Mouse (Mus musculus): ENCODE results near the gene Cyp4f17. TPM values are rescaled to one million over a fixed set of nuclear protein-coding genes. Genes with fewer than 3 reads are reported as not detected.
A peak's percentile ranks its signal among the peaks of the same experiment; 100 is the strongest.
"Not testable (repeated sequence)": the region's sequence is repeated elsewhere in the genome, so short reads cannot be mapped to it uniquely, and the experiment has no call there.

Cyp4f17 gene
- polyA plus RNA-seq, 1 experiment from 2014 or later = 13.8 TPM

DNA sequence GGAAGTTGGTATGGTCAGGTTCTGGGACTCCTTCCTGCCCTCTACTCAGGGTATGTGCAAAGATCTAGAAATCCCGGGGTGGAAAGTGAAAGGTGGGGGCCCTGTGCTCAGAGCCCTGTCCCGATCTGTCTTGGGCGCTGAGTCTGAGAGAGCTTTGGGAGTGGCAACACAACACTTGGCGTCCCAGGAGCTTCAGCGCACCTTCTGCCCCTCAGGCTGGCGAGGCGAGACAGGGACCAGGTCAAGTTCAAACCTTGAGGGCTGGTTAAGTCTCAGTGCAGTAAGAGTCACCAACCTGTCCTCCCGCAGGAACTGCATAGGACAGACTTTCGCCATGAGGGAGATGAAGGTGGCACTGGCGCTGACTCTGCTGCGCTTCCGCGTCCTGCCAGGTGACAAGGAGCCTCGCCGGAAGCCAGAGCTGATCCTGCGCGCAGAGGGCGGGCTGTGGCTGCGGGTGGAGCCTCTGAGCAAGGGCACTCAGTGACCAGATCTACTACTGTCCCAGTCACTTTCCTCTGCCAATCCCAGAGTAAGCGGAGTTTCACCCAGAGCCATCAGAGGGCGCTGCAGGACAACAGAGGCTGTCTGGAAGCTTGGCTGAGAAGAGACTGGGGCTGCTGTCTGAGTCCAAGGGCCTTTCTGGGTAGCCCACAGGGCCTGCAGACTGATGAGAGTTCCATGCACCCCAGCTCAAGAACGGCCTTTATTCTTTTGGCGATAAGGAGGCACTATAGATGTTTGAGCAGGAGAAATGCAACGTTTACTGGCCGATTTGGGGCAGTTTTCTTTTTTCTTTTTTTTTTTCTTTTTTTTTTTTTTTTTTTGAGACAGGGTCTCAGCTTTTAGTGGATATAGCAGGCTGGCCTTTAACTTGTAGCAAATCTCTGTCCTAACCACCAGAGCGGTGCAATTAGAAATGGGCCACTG is 22.8 kb downstream of the Cyp4f17 start:
- Histone ChIP-seq H3K4me3 (replicated peaks) (peak overlapping the region; percentile 26), H3K27ac (no peak overlapping the region), H3K9ac (replicated peaks) (peak overlapping the region; percentile 48; the same call in 1 of the 2 replicates), H3K27me3 (no peaks in the 10 kb centered on the region), H3K36me3 (peaks cover 11% of the 10 kb centered on the region; the same call in 1 of the 2 replicates), H3K4me2 (replicated peaks) (peak overlapping the region; percentile 49), H3K9me3 (no peaks in the 10 kb centered on the region), H3K4me1 (replicated peaks) (peaks cover 6% of the 10 kb centered on the region)
- peak; percentile 80 for ATAC-seq
- 13% methylated on average over 26 of the region's 26 CpGs for WGBS

DNA sequence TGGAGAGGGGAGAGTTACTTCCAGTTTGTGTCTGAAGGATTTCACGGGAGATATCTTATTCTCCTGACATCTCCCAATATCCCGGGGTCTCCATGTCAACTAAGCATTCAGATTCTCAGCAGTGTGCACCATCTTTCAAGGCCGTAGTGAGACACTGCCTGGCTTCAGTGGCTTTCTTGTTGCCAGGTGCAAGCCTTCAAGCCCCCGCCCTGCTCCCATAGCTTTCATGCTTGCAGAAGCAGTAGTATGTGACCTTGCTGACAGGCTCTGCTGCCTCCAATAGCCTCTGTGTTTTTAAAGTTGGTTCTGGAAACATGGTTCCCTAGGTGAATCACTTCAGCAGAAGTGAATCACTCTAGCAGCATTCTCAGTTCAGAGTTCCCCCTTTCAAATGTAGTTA is 26.5 kb downstream of the Cyp4f17 start:
- not testable (repeated sequence) for H3K27ac ChIP-seq; H3K36me3 ChIP-seq; H3K9ac ChIP-seq (replicated peaks); H3K9me3 ChIP-seq; ATAC-seq; H3K4me2 ChIP-seq (replicated peaks); H3K27me3 ChIP-seq; H3K4me3 ChIP-seq (replicated peaks)
- H3K4me1 ChIP-seq (replicated peaks) = peaks cover 14% of the 10 kb centered on the region
- WGBS = 50% methylated on average over 4 of the region's 4 CpGs

DNA sequence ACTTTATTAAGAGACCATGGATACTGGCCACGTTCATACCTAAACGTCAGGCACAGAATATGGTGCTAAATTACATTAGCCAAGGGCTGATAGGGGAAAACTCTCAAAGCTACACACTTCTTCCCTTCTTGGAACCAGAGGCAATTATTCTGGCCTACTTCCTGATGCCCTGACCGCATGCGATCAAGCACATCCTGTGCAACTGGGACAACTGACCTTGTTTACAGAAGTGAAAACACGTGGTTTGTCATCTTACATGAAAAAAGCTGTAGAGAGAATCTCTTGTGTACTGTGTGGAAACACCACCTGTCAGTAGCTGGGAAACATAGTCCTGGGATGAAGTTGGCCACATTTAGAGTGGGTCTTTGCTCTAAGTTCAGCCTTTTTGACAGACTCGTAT is 28.2 kb downstream of the Cyp4f17 start:
- no peak for ATAC-seq
- H3K27me3 ChIP-seq = no peaks in the 10 kb centered on the region
- H3K9me3 ChIP-seq = no peaks in the 10 kb centered on the region
- H3K4me1 ChIP-seq (replicated peaks) = peaks cover 8% of the 10 kb centered on the region
- no peak overlapping the region for H3K4me2 ChIP-seq (replicated peaks)
- no peaks in the 10 kb centered on the region for H3K36me3 ChIP-seq
- no peak overlapping the region for H3K4me3 ChIP-seq (replicated peaks)
- H3K27ac ChIP-seq = no peak overlapping the region
- WGBS = 87% methylated on average over 6 of the region's 6 CpGs
- no peak overlapping the region for H3K9ac ChIP-seq (replicated peaks)

DNA sequence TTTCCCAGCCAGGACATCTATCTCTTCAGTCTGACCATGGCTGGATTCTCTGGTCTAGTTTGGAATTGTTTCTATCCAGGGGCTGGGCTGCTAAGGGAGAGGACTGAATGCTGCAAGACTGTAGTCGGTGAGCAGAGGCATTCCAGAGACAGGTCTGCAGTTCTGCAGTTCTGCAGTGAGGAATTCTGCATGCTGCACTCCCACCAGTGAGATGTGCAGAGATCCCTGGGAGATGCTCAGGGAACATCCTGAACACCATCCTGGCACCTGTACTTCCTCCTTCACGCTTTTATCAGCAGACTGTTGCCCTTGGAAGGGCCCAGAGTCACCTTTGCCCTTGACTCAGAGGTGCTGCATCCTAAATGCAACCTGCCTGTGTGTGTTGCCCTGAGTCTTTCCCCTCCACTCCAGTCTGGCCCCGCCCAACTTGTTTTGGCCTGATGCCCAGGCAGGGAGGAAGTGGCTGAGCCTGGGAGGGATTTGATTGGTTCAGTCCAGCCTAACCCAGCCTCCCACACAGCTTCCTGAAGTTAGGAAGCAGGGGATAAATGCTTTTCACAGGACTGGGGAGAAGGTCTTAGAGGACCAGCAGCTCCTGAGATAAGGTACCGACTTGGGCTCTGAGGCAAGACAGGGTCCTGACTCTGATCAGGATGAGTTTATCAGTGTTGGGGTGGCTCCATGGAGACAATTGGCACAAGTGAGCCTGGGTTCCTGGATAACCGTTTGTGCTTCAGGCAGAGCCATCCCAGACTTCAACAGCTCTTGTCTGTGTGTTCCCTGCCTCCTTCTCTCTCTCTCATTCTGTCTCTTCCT is 30.4 kb downstream of the Cyp4f17 start, which contains the start of gene Cyp4f16:
Gene Cyp4f16 (plus strand): TSS at position 508 of the 816 bp plus-strand sequence.
- H3K4me1 ChIP-seq (replicated peaks); H3K36me3 ChIP-seq; H3K27me3 ChIP-seq; H3K27ac ChIP-seq; H3K9me3 ChIP-seq: not testable (repeated sequence)
- H3K4me3 ChIP-seq (replicated peaks) = peak within 1 kb of the TSS; percentile 46
- ATAC-seq = peak; percentile 97
- peak within 1 kb of the TSS; percentile 58 for H3K4me2 ChIP-seq (replicated peaks)
- peak within 1 kb of the TSS; percentile 59 for H3K9ac ChIP-seq (replicated peaks)
- WGBS = 8% methylated on average over 5 of the region's 5 CpGs

DNA sequence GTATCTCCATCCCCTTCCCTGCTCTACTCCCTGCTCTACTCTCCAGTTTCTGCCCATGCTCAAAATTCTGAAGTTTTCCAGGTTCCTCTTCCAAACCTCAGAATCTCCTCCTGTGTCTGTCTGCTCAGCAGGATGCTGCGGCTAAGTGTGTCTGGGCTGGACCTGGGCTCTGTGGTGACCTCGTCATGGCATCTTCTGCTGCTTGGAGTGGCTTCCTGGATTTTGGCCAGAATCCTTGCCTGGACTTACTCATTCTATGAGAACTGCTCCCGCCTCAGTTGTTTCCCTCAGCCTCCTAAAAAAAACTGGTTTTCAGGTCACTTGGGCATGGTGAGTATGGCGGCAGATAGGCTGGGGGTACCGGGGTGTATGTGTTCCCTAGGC is 31.0 kb downstream of the Cyp4f17 start:
- Histone ChIP-seq H3K4me3 (replicated peaks) (peak overlapping the region; percentile 46), H3K36me3 (no peaks in the 10 kb centered on the region), H3K27ac (no peak overlapping the region), H3K9me3 (no peaks in the 10 kb centered on the region), H3K4me1 (replicated peaks) (peaks cover 8% of the 10 kb centered on the region), H3K9ac (replicated peaks) (peak overlapping the region; percentile 59), H3K4me2 (replicated peaks) (peak overlapping the region; percentile 58), H3K27me3 (no peaks in the 10 kb centered on the region)
- WGBS = 74% methylated on average over 5 of the region's 5 CpGs
- ATAC-seq = no peak

DNA sequence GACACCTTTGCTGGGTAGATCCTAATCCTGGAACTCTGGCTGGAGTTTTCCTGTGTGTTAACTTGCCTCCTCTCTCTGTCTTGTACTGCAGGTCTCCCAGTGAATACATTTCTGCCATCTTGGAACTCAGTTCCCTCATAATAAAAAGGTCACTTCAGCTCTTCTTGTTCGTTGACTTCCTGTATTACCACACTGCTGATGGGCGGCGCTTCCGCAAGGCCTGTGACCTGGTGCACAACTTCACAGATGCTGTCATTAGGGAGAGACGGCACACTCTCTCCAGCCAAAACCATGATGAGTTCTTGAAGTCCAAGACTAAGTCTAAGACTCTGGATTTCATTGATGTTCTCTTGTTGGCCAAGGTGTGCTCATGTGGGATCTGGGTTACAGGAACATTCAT is 38.9 kb downstream of the Cyp4f17 start:
- not testable (repeated sequence) for H3K4me2 ChIP-seq (replicated peaks); H3K27me3 ChIP-seq; H3K9me3 ChIP-seq; ATAC-seq; H3K4me3 ChIP-seq (replicated peaks); H3K4me1 ChIP-seq (replicated peaks); H3K9ac ChIP-seq (replicated peaks); H3K27ac ChIP-seq
- 91% methylated on average over 5 of the region's 5 CpGs for WGBS
- H3K36me3 ChIP-seq = peaks cover 24% of the 10 kb centered on the region

DNA sequence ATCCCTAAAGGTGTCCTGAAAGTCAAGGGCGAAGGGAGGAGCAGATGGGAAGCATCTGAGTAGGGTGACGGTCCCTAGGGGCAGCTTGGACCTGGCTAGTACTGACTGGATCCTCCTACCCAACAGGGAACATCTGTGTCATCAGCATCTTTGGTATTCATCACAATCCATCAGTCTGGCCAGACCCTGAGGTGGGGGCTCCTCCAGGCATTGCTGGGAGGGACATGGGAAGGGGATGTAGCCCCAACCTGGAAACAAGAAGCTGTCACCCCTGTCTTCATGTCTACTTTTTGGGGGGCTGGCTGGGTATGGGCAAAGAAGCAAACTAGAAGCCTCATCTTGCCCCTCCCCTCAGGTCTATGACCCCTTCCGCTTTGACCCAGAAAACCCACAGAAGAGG is 44.5 kb downstream of the Cyp4f17 start:
- H3K9me3 ChIP-seq; H3K4me1 ChIP-seq (replicated peaks); H3K27ac ChIP-seq; H3K36me3 ChIP-seq; H3K27me3 ChIP-seq: not testable (repeated sequence)
- Histone ChIP-seq H3K4me2 (replicated peaks) (peak overlapping the region; percentile 63), H3K4me3 (replicated peaks) (peak overlapping the region; percentile 43), H3K9ac (replicated peaks) (peak overlapping the region; percentile 68)
- peak; percentile 59; the same call in 1 of the 2 replicates for ATAC-seq
- WGBS = 89% methylated on average over 3 of the region's 3 CpGs

DNA sequence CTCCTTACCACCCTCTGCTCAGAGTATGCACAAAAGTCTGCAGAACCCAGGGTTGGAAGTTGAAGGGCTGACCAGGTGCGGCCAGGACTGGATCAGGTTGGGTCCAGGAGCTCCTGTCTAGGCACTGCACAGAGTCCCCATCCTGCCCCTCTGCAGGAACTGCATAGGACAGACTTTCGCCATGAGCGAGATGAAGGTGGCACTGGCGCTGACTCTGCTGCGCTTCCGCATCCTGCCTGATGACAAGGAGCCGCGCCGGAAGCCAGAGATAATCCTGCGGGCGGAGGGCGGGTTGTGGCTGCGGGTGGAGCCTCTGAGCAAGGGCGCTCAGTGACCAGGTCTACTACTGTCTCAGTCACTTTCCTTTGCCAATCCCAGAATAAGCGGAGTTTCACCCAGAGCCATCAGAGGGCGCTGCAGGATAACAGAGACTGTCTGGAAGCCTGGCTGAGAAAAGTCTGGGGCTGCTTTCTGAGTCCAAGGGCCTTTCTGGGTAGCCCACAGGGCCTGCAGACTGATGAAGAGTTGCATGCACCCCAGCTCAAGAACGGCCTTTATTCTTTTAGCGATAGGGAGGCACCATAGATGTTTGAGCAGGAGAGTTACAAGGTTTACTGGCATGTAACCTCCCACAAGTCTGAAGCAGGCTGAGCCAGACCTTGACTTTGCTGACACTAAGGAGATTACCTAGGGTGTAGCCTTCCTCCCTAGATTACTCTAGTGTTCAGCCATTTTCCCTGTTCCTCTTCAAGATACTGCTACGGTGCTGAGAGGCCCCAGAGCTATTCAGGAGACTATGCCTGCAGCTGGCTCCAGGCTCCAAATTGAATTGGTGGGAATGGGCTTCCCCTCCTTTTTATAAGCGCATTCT is 45.3 kb downstream of the Cyp4f17 start:
- no peaks in the 10 kb centered on the region for H3K36me3 ChIP-seq
- peak overlapping the region; percentile 63 for H3K4me2 ChIP-seq (replicated peaks)
- H3K4me3 ChIP-seq (replicated peaks) = peak overlapping the region; percentile 43
- WGBS = 11% methylated on average over 20 of the region's 20 CpGs
- no peaks in the 10 kb centered on the region for H3K9me3 ChIP-seq
- peak overlapping the region; percentile 47 for H3K27ac ChIP-seq
- peak overlapping the region; percentile 68 for H3K9ac ChIP-seq (replicated peaks)
- no peaks in the 10 kb centered on the region for H3K27me3 ChIP-seq
- H3K4me1 ChIP-seq (replicated peaks) = peaks cover 5% of the 10 kb centered on the region; the same call in 1 of the 2 replicates
- peak; percentile 98 for ATAC-seq

DNA sequence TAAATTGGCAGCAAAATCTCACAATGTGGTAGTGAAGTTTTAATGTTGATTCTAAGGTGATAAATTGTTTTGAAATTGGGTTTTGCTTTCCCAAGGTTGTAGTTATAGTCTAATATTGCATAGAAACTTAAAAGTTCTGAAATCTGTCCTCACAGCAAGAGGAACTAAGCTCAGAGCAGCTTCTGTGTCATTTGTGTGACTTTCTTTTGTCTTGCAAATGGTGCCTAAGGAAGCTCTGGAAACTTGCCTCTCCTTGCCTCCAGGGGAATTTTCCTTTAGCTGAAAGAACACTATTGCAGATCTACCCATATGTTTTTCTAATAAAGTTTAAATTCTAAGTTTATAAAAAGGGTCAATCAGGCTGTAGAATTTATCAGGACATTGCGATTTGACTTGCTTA is 47.2 kb downstream of the Cyp4f17 start:
- not testable (repeated sequence) for ATAC-seq; H3K9me3 ChIP-seq; H3K4me3 ChIP-seq (replicated peaks); H3K27me3 ChIP-seq; H3K4me1 ChIP-seq (replicated peaks); H3K36me3 ChIP-seq; H3K9ac ChIP-seq (replicated peaks); H3K4me2 ChIP-seq (replicated peaks); H3K27ac ChIP-seq
- 45% methylated on average over 1 of the region's 1 CpGs for WGBS

DNA sequence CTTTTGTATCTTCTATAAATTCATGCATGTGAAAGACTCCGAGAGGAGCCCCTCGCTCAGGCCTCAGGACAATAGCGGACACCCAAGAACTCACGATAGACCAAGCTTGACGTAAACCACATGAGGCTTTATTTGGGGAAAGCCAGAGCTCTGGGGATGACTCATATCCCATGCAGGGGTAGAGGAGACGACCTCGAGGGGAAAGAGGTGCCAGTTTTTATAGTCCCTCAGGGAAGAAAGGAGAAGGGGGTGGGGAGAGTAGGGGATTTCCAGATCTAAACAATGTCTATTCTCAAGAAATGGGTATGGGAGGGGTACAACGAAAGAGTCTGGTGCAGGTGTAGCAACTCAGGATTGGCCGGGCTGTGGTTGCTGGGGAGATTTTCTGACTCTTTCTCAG is 48.5 kb downstream of the Cyp4f17 start:
- WGBS = 86% methylated on average over 9 of the region's 9 CpGs
- ATAC-seq; H3K4me1 ChIP-seq (replicated peaks); H3K9me3 ChIP-seq; H3K36me3 ChIP-seq; H3K9ac ChIP-seq (replicated peaks); H3K4me3 ChIP-seq (replicated peaks); H3K4me2 ChIP-seq (replicated peaks); H3K27me3 ChIP-seq; H3K27ac ChIP-seq: not testable (repeated sequence)

DNA sequence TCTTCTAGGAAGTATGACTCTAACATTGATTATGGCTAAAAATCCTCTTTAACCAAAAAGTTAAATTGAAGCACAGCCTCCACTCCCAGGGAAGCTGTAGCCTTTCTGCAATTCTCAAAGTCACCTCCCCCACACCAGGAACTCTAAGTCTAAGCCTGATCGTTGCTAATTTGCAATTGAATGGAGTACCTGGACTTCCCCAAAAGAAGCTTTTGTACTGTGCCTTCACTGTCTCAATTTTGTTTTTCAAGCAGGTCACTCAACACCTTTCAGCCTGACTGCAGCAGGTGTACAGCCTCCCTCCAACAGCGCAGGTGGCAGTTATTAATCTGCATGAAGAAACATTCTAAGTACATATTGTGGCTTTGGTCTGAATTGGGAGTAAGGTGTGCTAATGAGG is 57.5 kb downstream of the Cyp4f17 start:
- WGBS = 78% methylated on average over 2 of the region's 2 CpGs
- not testable (repeated sequence) for H3K4me2 ChIP-seq (replicated peaks); H3K27me3 ChIP-seq; ATAC-seq; H3K36me3 ChIP-seq; H3K4me1 ChIP-seq (replicated peaks); H3K9ac ChIP-seq (replicated peaks); H3K27ac ChIP-seq; H3K9me3 ChIP-seq; H3K4me3 ChIP-seq (replicated peaks)

Measured in midbrain, embryonic 13.5 days (tissue).